In genomic region chr11:48818346-48818745, GRCm38 (mm10) we compare ENCODE assay signal across 8 mouse cellular contexts. TPM values are rescaled to one million over a fixed set of nuclear protein-coding genes. Genes with fewer than 3 reads are reported as not detected.
DNase-seq lines count a peak whose midpoint lies in the region; ATAC-seq lines count a peak whose summit lies in the region.

No protein-coding gene starts in this region.

- peak; percentile 98 for DNase-seq in adipocyte (ENCODE audit: low spot score)
- peak; percentile 95 for DNase-seq in embryo, embryonic 10 days (ENCODE audit: low spot score)
- DNase-seq in gastrocnemius, postnatal 10 days = peak; percentile 75
- peak; percentile 99 for DNase-seq in induced T-regulatory cell, adult 2 months (ENCODE audit: low read depth)
- peak; percentile 70 to 78 for DNase-seq in left cerebral cortex, adult 8-10 months (ENCODE audit: low spot score in 2 of 2)
- peak; percentile 82 to 87 for DNase-seq in right cerebral cortex, postnatal 10 days (ENCODE audit: low spot score in 2 of 2)
- peak; percentile 75 to 79 for DNase-seq in urinary bladder, postnatal 36 days (ENCODE audit: low spot score in 2 of 2)

- peak; percentile 16 for ATAC-seq in megakaryocyte, adult 5-6 weeks (ENCODE audit: poor library complexity, severe bottlenecking)

RNA-seq across cellular contexts. Expression of gene Trim41, which starts 1.2 kb away (rescaled TPM):
- 10 to 100 TPM; 22.2 to 22.8 TPM for total RNA-seq in gastrocnemius, postnatal 10 days (2021)
- 10 to 100 TPM; 57.7 to 65.7 (median 61.3) TPM for total RNA-seq in left cerebral cortex, adult 8-10 months (2022)
- total RNA-seq in megakaryocyte, adult 5-6 weeks (2015) = 11.8 and 13.6 TPM in 2 replicates
- total RNA-seq in megakaryocyte, adult 5-6 weeks (2017) = 39.2 and 43.7 TPM in 2 replicates

RNA-seq across cellular contexts. Expression of gene Trim7, which starts 7.6 kb away (rescaled TPM):
- 100 to 1,000 TPM; 107 to 110 TPM for total RNA-seq in gastrocnemius, postnatal 10 days (2021)
- total RNA-seq in left cerebral cortex, adult 8-10 months (2022) = 1 to 10 TPM; 3.4 to 4.5 (median 3.8) TPM
- 0.51 and 0.68 TPM in 2 replicates for total RNA-seq in megakaryocyte, adult 5-6 weeks (2015)
- 0.18 and 0.57 TPM in 2 replicates for total RNA-seq in megakaryocyte, adult 5-6 weeks (2017)

RNA-seq across cellular contexts. Expression of gene Gm12184, which starts 8.1 kb away (rescaled TPM):
- total RNA-seq in gastrocnemius, postnatal 10 days (2021) = 1 to 10 TPM; 1.8 to 3.6 TPM
- 1 to 10 TPM in 1 of 4 experiments, under 1 TPM in 3; 0.38 to 1.8 (median 0.45) TPM for total RNA-seq in left cerebral cortex, adult 8-10 months (2022)
- total RNA-seq in megakaryocyte, adult 5-6 weeks (2015) = 6.1 and 8.5 TPM in 2 replicates
- total RNA-seq in megakaryocyte, adult 5-6 weeks (2017) = 4.6 and 12.1 TPM in 2 replicates

RNA-seq across cellular contexts. Expression of gene Rack1, which starts 18.2 kb away (rescaled TPM):
- 100 to 1,000 TPM; 536 to 557 TPM for total RNA-seq in gastrocnemius, postnatal 10 days (2021)
- 100 to 1,000 TPM; 246 to 281 (median 256) TPM for total RNA-seq in left cerebral cortex, adult 8-10 months (2022)
- total RNA-seq in megakaryocyte, adult 5-6 weeks (2015) = 1,656 and 1,714 TPM in 2 replicates
- total RNA-seq in megakaryocyte, adult 5-6 weeks (2017) = 910 and 1,013 TPM in 2 replicates

RNA-seq across cellular contexts. Expression of gene Irgm1, which starts 53.1 kb away (rescaled TPM):
- 1 to 10 TPM; 5.9 to 7.0 TPM for total RNA-seq in gastrocnemius, postnatal 10 days (2021)
- total RNA-seq in left cerebral cortex, adult 8-10 months (2022) = 10 to 100 TPM in 2 of 4 experiments, 1 to 10 TPM in 2; 8.3 to 14.0 (median 10.7) TPM
- total RNA-seq in megakaryocyte, adult 5-6 weeks (2015) = 59.0 and 67.2 TPM in 2 replicates
- 54.1 and 62.0 TPM in 2 replicates for total RNA-seq in megakaryocyte, adult 5-6 weeks (2017)

Comparison
In these comparisons a context has a peak if more than half of its experiments do, and no peak if none do; other contexts are left out.
1. Peak in every context shown above with its lines: DNase-seq and ATAC-seq.
2. RNA of gene Trim7, which starts 7.6 kb away (total RNA-seq): 107 to 110 TPM in gastrocnemius, postnatal 10 days; 3.4 to 4.5 TPM in left cerebral cortex, adult 8-10 months and 0.18 to 0.68 TPM in megakaryocyte, adult 5-6 weeks; every median in the first group is over 10 times any median in the second.